Mouse (Mus musculus) right cerebral cortex, postnatal 14 days (tissue): ENCODE measurements at regions not wholly inside any gene's neighbourhood (a gene's known extent, or its start where the extent isn't known, plus 50 kb on each side); places are given as distances from the start of the nearest gene placed in this dataset.
A peak's percentile ranks its signal among the peaks of the same experiment; 100 is the strongest.
"Not testable (repeated sequence)": the region's sequence is repeated elsewhere in the genome, so short reads cannot be mapped to it uniquely, and the experiment has no call there.

Experiments used
- DNase-seq: peaks from one replicate; pipeline ENCODE4 v3.0.0; 2022

DNA sequence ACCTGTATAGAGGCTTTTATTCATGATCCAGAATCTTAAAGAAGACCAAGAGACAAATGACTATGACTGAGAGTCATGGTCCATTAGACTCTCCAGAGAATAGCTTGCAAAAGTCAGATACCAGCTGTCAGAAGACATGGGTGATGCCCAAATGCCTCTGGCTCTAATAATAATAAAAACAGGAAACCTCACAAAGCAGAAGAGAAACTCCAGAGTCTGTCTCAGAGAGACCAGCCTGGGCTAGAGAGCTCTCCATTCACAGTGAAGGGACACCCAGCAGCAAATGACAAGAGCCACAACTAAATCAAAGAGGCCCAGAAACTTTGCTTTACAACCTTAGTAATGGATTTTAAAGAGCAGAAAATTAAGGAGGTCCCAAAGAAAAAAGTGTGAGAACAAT lies 365.0 kb upstream of the Zfp703 start:
- no peak for DNase-seq

DNA sequence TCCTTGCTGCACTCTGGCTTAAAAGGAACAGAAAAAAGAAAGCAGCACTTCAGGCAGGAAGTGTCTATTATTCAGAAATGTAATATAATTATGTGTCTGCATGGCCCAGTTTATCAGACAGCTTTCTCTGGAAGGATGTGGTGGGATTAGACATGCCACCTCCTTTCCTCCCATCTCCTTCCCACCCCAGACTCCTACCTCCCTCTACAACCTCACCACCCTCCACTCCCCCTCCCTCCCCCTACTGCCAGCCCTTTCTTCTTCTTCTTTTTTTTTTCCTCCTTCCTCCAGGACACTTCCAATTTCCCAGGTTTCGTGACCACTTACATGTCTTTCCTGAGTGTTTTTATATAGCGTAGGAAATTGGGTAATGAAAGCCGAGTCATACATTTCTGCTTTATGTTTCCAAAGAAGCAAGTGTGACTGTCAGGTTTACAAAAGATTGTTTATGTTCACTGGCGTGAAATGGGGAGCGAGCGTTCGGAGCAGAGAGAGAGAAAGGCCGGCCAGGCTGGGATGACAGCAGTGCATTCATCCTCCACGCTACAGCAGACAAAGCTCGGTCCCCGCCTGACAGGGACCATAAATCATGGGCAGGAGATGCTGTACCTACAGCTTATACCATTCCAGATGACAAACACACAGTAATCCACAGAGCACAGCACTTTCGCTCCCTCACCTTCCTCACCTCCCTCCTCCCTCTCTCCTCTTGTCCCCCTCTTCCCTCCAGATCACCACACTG lies 354.6 kb upstream of the Zfp703 start:
- DNase-seq, result no peak

DNA sequence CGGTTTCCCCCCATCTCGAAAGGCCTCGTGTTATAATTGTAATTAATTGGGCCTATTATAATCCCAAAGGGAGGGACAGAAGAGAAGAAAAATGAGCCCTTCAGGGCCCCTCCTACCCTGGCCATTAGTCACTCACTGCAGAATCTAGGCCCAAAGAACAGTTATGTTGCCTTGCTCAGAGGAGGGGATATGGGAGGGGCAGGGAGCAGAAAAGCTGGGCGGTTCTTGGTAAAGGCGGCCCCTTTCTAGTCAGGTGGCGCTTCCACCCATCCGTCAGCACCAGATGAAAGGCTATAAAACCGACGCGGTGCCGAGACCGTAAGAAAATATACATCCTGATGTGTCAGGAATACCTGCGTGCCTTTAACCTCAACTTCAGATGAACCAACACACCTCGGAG lies 350.9 kb upstream of the Zfp703 start:
- DNase-seq, result no peak

DNA sequence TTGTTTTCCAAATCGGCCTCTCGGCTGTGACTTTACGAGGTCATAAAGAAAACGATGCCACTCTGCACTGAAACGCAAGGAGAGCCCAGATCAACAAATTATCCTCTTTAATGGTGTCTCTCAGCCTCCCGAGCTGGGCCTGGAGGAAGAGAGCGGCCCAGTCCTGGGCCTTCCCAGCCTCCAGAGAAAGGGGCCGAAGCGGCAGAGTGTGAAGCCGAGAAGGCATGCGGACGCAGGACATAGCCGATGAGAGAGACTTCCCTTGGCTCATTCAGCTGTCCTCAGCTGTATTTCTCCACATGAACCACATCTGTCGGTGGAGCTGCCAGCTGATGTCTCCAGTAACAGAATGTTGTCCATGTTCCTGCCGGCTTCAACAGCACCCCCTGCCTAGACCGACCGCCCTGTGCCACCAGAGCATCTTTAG lies 350.5 kb upstream of the Zfp703 start:
- DNase-seq, result no peak

DNA sequence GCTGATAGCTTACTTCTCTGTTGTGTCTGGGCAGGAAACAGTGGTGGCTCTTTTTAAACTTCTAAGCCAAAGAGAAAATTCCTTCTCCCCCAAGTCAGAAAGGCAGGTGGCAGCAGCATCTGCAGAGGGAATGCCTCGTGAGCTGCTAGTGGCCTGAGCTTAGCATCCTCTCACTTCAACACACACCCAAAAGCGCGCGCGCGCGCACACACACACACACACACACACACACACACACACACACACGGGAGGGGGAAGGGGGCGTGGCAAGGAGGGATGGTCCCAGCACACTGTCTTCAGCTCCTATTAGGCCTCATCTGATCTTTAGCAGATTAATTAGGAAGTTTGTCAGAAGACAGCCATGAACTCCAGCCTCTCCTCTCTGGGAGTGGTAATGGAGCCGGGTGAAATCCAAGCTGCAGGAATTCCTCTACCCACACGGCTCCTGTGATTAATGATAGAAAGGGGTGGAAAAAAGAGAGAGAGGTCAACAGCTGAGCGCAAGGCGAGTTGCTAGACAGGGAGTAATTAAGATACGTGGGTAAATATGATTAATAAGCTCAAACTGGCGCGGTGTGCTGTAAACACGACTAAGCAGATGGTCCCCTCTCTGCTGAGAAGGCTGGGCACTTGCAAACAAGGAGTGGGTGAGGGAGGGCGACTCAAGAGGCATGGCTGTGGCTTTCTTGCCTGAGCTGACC lies 349.8 kb upstream of the Zfp703 start:
- no peak for DNase-seq

DNA sequence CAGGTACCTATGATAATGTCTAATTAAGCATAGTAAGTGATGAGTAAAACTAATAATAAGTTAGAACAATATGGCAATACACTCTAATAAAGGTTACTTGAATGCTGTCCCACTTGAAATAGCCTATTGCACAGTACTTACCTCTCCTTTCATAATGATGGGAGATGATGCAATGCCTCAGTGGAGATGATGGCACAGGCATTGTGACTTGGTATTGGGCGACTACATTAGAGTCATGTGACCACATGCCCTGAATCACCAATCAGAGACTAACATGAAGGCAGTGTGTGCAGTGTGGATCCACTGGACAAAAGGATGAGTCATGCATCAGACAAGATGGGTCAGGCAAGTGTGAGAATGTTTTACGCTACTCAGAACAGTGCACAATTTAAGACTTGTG lies 346.6 kb upstream of the Zfp703 start:
- no peak for DNase-seq

DNA sequence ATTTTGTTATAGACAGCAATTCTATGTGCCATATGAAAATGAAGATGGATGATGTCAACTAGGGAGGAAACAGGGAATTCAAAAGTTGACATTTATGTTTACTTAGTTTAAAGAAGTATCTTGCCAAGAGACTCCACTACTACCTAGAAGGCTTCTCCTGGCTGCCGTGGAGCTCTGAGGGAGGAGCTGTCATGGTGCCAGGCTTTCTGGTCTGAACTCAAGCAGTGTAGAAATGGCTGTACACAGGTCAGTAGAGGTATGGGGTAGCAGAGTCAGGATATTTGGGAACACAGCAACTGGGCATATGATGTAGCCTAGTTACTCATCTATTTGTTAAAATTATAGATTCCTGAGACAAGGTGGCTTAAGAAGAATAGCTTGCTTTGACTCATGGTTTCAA lies 341.4 kb upstream of the Zfp703 start:
- DNase-seq, result no peak

DNA sequence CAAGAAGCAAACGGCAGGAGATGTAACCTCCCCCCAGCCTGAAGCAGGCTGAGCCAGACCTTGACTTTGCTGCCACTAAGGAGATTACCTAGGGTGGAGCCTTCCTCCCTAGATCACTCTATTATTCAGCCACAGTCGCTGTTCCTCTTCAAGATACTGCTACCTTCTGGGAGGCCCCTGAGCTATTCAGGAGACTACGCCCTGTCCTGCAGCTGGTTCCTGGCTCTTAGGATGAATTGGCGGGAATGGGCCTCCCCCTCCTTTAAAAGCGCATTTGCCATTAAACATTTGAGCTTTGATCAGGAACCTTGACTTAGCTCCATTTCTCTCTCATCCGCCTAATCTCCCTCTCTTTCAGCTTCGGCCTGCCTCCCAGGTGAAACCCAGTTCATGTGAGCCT lies 331.8 kb upstream of the Zfp703 start:
- DNase-seq, result not testable (repeated sequence)

DNA sequence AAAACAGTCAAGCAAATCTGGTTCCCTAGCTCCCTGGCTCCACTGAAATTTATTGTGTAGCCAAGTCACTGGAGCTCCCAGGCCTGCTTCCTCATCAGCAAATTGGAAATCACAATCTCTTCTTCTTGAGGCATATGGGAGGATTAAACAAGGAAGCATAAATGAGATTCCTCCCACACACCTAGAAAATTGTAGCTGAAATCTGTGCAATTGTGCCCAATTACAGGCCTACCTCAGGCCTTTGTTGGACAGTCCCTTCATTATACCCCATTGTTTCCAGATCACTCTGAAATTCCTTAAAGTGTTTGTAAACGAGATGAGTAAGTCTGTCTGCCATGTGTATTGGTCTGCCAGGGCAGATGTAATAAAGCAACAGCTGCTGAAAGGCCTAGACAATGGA lies 326.8 kb upstream of the Zfp703 start:
- no peak for DNase-seq

DNA sequence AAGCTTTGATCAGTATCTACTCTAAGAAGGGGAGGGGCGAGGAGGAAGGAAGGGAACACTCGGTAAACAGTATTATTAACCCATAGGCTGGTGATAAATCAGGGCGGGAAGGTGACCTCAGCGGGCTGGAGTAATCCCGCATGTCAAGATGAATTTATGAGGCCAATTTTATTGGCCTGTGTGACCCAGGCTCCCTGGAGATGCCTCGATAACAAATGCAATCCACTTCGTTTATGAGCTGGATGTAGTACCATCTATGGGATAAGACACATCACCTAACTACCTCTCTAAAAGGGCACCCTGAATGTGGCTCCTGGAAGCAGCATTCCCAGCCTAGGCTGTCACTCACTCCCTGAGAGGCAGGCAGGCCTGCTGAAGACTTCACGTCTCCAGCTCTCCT lies 321.2 kb upstream of the Zfp703 start:
- DNase-seq, result no peak

DNA sequence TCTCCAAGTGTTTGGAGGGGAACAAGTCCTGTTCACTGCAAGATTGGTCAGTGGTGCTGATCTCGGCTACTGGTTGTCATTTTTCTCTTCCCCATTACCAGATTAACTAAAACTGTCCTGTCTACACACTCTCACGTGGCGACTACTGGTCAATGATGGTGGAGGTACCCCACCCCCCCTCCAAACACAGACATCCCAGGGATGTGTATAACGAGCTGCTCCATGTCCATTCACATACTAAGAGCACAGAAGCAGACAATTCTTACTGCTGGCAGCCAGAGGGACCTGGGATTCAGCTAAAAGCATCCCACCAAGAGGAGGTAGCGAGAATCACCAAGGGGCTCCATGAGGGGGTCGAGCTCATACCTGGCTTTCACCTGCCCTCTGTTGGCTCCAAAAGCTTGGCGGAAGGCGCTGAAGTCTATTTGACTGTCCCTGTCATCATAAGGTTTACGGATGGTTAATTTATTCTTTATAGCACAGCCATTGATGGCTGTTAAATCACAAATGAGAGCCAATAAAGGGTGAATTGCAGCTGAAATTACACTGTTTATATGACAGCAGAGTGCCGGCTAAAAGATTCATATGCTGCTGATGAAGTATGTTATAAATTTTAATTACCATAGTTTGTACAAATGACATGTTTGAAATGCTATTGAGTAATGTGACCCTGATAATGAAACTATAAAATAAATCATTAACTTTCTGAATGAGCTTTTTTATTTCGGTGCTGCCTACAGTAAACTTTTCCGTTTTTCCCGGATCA lies 320.6 kb upstream of the Zfp703 start:
- DNase-seq, result no peak

DNA sequence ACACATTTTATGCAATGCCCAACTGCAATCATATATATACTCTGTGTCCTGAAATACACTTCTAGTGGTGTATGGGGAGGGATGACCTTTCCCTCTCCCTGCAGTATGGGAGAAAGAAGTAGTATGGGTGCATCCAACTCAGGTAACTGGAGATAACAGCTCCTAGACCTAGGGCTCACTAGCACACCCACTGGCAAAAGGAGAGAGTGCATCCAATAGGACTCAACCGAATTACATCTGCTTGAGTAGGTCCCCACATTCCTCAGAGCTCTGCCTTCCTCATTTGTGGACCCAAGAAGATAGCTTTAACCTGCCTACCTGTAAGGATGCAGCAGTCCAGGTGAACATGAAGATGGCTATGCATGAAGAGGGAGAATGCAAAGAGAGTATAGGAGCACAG lies 317.7 kb upstream of the Zfp703 start:
- peak; percentile 23 for DNase-seq

DNA sequence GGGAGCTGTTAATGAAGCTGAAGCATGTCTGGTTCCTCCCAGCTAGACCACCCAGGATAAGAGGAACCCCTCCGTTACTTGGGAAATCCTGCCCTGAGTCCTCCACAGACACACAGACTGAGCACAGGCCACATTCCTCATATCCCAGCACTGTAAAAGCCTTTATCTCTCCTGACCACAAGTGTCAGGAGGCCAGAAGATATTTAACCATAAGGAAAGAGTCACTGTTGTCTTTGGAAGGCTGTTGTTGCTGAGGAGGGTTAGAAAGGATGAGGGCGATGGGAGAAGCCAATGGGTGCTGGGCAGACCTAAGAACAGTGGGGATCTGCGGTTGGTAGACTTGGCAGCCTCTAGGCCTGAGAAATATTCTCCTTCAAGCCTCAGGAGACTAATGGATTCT lies 307.6 kb upstream of the Zfp703 start:
- DNase-seq, result no peak

DNA sequence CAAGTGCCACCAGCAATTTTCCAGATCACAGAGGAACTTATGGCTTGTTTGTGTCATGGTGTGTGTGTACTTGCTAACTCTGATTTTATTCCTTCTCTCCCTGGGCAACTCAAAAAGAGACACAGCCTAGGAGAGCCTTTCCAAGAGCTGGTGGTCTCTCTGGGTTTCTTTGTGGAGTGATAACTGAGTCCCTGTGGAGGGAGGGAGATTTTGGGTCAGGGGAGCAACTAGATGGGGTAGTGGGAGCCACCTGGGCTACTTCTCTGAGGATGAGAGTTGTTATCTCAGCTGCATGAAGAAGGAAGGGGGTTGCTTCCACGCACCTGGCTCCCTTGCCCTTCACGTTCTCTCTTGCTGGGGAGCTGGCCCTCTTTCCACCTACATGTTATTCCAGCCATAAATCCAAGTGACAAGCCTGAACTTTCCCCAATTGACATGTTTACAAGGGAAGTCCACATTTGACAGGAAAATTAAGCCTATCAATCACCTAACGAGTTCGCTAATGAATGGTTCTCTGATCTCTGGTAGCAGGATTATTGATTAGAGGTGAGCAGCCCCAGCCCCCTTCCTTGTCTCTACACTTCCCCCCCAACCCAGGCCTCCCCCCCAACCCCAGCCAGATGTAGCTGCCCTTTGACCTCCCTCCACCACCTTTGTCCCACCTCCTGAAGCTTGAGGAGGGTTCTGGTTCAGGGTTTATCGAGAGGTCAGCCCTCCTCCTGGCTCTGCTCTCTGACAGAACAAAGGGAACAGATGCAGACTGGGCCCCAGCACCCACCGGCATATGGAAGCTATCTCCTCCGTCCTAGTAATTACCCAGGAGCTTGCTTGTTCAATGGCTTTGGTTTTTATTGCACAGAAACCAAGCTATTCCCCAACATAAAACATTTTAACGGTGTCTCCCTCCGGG lies 304.4 kb upstream of the Zfp703 start:
- DNase-seq, result no peak

DNA sequence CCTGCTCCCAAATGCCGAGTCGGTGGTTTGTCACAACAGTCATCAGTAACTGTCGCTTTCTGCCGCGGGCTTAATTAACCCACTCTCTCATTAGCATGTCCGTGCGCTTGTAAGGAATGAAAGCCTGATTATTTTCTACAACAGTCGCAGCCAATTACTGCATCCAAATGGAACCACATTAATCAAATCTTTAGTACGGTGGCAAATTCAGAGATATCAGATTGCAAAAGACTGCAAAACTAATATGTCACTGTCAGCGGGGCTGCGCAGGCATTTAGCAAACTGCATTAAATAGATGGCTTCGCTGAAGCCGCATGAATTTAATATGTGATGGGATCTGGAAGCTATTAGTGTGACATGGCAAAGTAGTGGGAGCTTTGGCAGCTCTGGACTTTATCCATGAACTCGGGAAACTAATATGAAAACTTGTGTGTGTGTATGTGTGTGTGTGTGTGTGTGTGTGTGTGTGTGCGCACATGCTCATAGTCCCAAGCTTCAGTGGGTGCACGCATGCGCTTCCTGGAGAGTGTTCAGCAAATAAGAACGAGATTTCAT lies 299.5 kb upstream of the Zfp703 start:
- DNase-seq, result no peak

DNA sequence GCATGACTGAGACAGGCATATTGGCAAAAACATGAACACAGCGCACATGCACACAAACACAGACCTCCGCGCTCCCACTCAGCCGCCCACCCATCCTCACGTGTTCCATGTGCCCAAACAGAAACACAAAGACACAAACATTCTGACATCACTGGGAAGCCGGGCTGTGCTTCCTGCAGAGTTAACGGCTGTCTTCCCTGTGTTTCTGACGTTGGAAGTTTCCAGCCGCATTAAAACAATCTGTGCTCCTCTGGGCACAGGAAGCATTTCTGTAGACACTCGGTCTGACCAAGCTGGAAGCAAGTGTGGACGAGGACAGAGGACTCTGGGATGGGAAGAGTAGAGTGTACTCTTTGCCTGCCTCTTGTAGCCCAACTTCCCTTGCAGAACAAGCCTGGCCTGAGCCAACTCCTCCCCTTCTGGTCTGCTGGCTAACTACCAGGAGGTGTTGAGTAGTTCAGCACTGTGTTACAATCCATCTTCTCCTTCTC lies 296.2 kb upstream of the Zfp703 start:
- DNase-seq, result peak; percentile 18

DNA sequence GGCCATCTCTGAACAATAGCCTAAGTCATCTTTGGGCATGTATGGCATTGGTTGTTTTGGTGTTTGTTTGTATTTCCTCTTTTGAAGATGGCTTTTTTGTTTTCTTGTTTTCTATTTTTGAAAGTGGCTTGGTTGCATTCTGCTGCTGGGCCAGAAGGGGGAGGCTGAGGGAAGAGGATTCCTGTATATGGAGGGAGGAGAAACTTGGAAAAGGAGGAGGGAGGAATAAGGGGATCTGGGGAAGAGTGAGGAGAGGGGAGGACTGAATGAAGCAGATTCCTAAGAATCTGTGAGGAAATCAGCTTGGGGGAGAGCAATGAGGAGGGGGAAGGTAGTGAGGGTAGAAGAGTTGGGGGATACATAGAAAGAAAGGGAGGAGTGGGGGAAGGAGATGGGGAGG lies 290.0 kb upstream of the Zfp703 start:
- peak; percentile 40 for DNase-seq

DNA sequence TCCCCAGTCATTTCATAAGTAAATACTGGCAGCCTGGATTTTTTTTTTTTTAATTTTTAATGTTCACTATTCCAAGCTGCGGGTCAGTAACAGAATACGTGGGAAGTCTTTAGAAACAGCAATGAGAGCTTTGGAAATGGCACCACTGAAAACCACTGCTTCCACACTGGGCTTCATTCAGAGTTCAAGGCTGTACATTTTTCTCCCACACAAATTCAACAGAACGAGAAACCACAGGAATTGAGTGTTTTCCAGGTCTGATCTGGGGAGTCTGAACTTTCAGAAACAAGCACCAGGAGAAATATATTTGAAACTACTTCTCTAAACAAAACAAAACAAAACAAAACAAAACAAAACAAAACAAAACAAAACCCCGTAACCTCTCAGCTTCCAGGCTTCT lies 289.1 kb upstream of the Zfp703 start:
- DNase-seq, result no peak

DNA sequence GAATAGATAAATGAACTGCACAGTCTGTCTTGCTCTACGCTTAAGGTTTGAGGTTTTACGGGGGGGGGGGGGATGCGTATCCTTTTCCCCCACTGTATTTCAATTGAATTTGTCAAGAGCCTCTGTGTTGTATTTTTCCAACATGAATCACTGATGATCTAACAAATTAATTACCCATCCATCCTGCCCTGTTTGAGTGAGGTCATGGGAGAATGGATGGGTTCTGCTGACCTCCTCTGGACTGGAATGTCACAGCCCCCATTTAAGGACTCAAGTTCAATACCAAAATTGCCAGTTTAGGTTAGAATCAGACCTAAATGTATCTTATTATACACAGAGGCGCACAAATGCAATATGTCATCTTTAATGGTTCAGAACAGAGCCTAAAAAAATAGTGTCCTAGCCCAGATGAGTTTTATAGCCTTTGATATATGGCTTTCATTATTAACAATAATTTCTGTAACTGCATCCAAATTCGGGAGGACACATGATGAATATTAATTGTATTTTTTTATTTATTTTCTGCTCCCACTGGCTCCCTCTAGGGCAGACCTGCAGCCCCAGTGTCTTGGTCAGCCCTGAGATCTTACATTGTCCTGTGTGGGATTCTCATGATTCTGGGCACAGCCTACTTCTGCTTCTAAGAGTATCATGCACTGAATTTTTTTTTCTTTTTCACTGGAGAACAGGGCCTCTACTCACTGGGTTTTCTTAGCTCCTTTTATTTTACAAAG lies 288.2 kb upstream of the Zfp703 start:
- DNase-seq, result no peak

DNA sequence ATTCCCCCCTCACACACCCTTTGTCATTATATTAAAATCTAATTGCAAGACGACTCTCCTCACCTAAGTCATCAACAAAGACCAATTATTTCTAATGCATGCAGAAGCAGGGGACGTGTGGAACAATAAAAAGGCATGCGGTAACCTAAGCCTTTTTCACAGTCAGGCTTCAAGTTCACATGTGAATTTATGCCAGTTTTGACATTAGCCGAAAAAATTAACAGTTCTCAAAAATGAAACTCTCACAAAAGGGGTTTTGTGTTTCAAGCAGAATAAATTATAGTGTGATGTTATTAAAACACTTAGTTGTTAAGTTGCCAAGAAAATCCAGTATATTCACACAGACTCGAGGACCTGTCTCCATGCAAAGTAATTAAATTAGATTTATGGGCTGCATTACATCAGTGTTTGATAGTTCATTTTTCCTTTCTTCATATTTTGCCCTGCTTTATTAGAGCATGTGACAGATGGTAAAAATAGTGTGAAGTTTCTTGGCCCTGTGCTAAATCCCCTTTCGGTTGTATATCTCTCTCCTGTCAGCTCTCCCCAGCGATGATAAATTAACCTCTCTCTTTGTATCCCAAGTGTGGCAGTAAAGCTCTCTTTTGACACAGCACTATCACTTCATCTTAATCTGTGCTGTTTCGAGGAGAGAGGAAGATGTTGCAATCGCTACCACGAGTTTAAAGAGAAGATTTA lies 287.5 kb upstream of the Zfp703 start:
- DNase-seq, result no peak

DNA sequence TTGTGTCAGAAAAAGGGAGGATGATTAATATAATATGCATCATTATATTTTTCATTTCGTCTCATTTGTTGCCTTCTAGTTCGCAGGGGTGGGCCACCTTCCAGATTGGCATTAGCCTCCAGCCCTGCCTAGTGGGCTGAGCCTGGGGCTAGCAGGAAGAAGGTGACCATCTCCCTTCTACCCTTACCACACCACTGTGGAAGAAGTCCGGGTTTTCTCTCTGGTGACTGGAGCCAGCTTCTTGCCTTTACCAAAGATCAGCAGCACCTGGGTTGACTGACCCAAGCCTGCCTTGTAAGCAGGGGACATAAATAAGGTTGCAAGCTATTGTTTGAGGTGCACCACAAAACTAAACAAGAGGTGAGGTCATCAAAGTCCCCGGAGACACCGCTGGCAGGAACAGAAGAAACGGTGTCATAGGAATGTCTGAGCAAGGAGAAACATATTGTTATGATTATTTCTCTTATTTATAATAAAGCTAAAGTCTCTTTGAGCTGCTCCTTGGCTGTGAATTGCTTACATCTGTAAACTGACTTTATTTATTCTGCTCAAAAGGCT lies 286.9 kb upstream of the Zfp703 start:
- DNase-seq, result no peak
